Mouse (Mus musculus) liver, embryonic 12.5 days (tissue): Measurements from ENCODE around the gene Spats2l. TPM values are rescaled to one million over a fixed set of nuclear protein-coding genes. Genes with fewer than 3 reads are reported as not detected.

Source experiments
- ATAC-seq: fragments of 200-750 bp; cut with Nextera tagmentation; 2 replicates; pipeline ENCODE4 v1.8.0; 2017; ENCODE audit warnings: moderate number of reproducible peaks, mild to moderate bottlenecking, moderate library complexity
- H3K27ac ChIP-seq: fragments of 300-500 bp; sonication (generic); 2 replicates; pipeline ENCODE4 v1.5.1; 2016; ENCODE audit warnings: mild to moderate bottlenecking
- H3K27me3 ChIP-seq: fragments of 300-500 bp; sonication (generic); replicated peaks from 2 replicates; pipeline ENCODE4 v1.6.1; 2016; ENCODE audit warnings: mild to moderate bottlenecking, moderate library complexity
- H3K36me3 ChIP-seq: fragments of 300-500 bp; sonication (generic); 2 replicates; pipeline ENCODE4 v1.6.1; 2016; ENCODE audit warnings: mild to moderate bottlenecking, moderate library complexity
- H3K4me1 ChIP-seq: fragments of 300-500 bp; sonication (generic); 2 replicates; pipeline ENCODE4 v1.6.1; 2016
- H3K4me2 ChIP-seq: fragments of 300-500 bp; sonication (generic); 2 replicates; pipeline ENCODE4 v1.6.1; 2016; ENCODE audit warnings: mild to moderate bottlenecking, moderate library complexity
- H3K4me3 ChIP-seq: fragments of 300-500 bp; sonication (generic); 2 replicates; pipeline ENCODE4 v1.5.1; 2016; ENCODE audit warnings: mild to moderate bottlenecking, moderate library complexity
- H3K9ac ChIP-seq: fragments of 300-500 bp; sonication (generic); 2 replicates; pipeline ENCODE4 v1.6.1; 2016; ENCODE audit warnings: mild to moderate bottlenecking, moderate library complexity
- H3K9me3 ChIP-seq: fragments of 300-500 bp; sonication (generic); replicated peaks from 2 replicates; pipeline ENCODE4 v1.6.1; 2016; ENCODE audit warnings: mild to moderate bottlenecking, moderate library complexity
- WGBS: fragments of 180-500 bp; shearing (Covaris S2); methylation state at CpG from one replicate; pipeline ENCODE4 v1.1.7; 2016; ENCODE audit not compliant: insufficient replicate concordance; 5-methylcytosine and 5-hydroxymethylcytosine counted together
- polyA plus RNA-seq: library from polyadenylated mRNA; unstranded; fragments of >200 nt; fragmentation: Nextera tagmentation; extraction: Ambion mirVana; gene quantifications from 2 replicates; pipeline ENCODE4 v1.2.1, GENCODE M21; 2016

Gene Spats2l
- polyA plus RNA-seq, 1 experiment from 2014 or later, result 12.5 TPM

- WGBS, result 67% methylated on average over 6 of the region's 6 CpGs
- H3K4me2 ChIP-seq, result no peak overlapping the region
- H3K4me1 ChIP-seq, result no peaks in the 10 kb centered on the region
- no peaks in the 10 kb centered on the region for H3K9me3 ChIP-seq
- ATAC-seq, result no peak
- H3K27me3 ChIP-seq, result no peaks in the 10 kb centered on the region
- H3K27ac ChIP-seq, result no peak overlapping the region
- no peak overlapping the region for H3K9ac ChIP-seq
- no peak overlapping the region for H3K4me3 ChIP-seq
- no peaks in the 10 kb centered on the region for H3K36me3 ChIP-seq
Measured at GRCm38 (mm10) chr1:57911561-57911960, 137.6 kb downstream of the Spats2l start.

- H3K27me3 ChIP-seq, result no peaks in the 10 kb centered on the region
- H3K27ac ChIP-seq, result no peak overlapping the region
- H3K9me3 ChIP-seq, result no peaks in the 10 kb centered on the region
- H3K4me2 ChIP-seq, result no peak overlapping the region
- H3K9ac ChIP-seq, result no peak overlapping the region
- no peak overlapping the region for H3K4me3 ChIP-seq
- no peaks in the 10 kb centered on the region for H3K4me1 ChIP-seq
- no peaks in the 10 kb centered on the region for H3K36me3 ChIP-seq
- 66% methylated on average over 5 of the region's 5 CpGs for WGBS
- no peak for ATAC-seq
Measured at GRCm38 (mm10) chr1:57917342-57917741, 143.4 kb downstream of the Spats2l start.

GRCm38 (mm10) chr1:57918567-57918966 is 144.6 kb downstream of the Spats2l start:
- Histone ChIP-seq H3K36me3 (no peaks in the 10 kb centered on the region), H3K27ac (no peak overlapping the region), H3K4me2 (no peak overlapping the region), H3K4me1 (no peaks in the 10 kb centered on the region), H3K9me3 (no peaks in the 10 kb centered on the region), H3K27me3 (no peaks in the 10 kb centered on the region), H3K4me3 (no peak overlapping the region), H3K9ac (no peak overlapping the region)
- WGBS, result 74% methylated on average over 4 of the region's 4 CpGs
- ATAC-seq, result no peak

- Histone ChIP-seq H3K9me3 (no peaks in the 10 kb centered on the region), H3K4me2 (no peak overlapping the region), H3K27ac (no peak overlapping the region), H3K36me3 (no peaks in the 10 kb centered on the region), H3K4me1 (no peaks in the 10 kb centered on the region), H3K9ac (no peak overlapping the region), H3K27me3 (no peaks in the 10 kb centered on the region), H3K4me3 (no peak overlapping the region)
- ATAC-seq, result no peak
- WGBS, result 39% methylated on average over 1 of the region's 1 CpGs
Measured at GRCm38 (mm10) chr1:57934287-57934686, 160.3 kb downstream of the Spats2l start.

GRCm38 (mm10) chr1:57940691-57941090 is 166.7 kb downstream of the Spats2l start:
- H3K9ac ChIP-seq, result no peak overlapping the region
- no peaks in the 10 kb centered on the region for H3K9me3 ChIP-seq
- H3K36me3 ChIP-seq, result no peaks in the 10 kb centered on the region
- ATAC-seq, result no peak
- 66% methylated on average over 10 of the region's 10 CpGs for WGBS
- no peak overlapping the region for H3K4me2 ChIP-seq
- no peak overlapping the region for H3K4me3 ChIP-seq
- H3K27me3 ChIP-seq, result no peaks in the 10 kb centered on the region
- H3K4me1 ChIP-seq, result no peaks in the 10 kb centered on the region
- no peak overlapping the region for H3K27ac ChIP-seq

GRCm38 (mm10) chr1:57941095-57941494 is 167.1 kb downstream of the Spats2l start:
- no peaks in the 10 kb centered on the region for H3K27me3 ChIP-seq
- no peak for ATAC-seq
- no peaks in the 10 kb centered on the region for H3K9me3 ChIP-seq
- no peaks in the 10 kb centered on the region for H3K36me3 ChIP-seq
- H3K9ac ChIP-seq, result no peak overlapping the region
- H3K4me3 ChIP-seq, result no peak overlapping the region
- no peak overlapping the region for H3K4me2 ChIP-seq
- 70% methylated on average over 7 of the region's 7 CpGs for WGBS
- no peaks in the 10 kb centered on the region for H3K4me1 ChIP-seq
- no peak overlapping the region for H3K27ac ChIP-seq

GRCm38 (mm10) chr1:57941734-57942133 is 167.8 kb downstream of the Spats2l start:
- WGBS, result 64% methylated on average over 11 of the region's 11 CpGs
- no peaks in the 10 kb centered on the region for H3K9me3 ChIP-seq
- H3K4me2 ChIP-seq, result no peak overlapping the region
- no peaks in the 10 kb centered on the region for H3K36me3 ChIP-seq
- H3K27me3 ChIP-seq, result no peaks in the 10 kb centered on the region
- H3K4me1 ChIP-seq, result no peaks in the 10 kb centered on the region
- no peak for ATAC-seq
- H3K4me3 ChIP-seq, result no peak overlapping the region
- H3K27ac ChIP-seq, result no peak overlapping the region
- H3K9ac ChIP-seq, result no peak overlapping the region

GRCm38 (mm10) chr1:57942215-57942614 is 168.3 kb downstream of the Spats2l start:
- H3K4me2 ChIP-seq, result no peak overlapping the region
- 67% methylated on average over 6 of the region's 6 CpGs for WGBS
- no peaks in the 10 kb centered on the region for H3K4me1 ChIP-seq
- H3K4me3 ChIP-seq, result no peak overlapping the region
- no peak overlapping the region for H3K9ac ChIP-seq
- no peak overlapping the region for H3K27ac ChIP-seq
- no peaks in the 10 kb centered on the region for H3K9me3 ChIP-seq
- H3K27me3 ChIP-seq, result no peaks in the 10 kb centered on the region
- no peak for ATAC-seq
- H3K36me3 ChIP-seq, result no peaks in the 10 kb centered on the region

GRCm38 (mm10) chr1:57947552-57948347 is 173.8 kb downstream of the Spats2l start:
- no peaks in the 10 kb centered on the region for H3K9me3 ChIP-seq
- no peak for ATAC-seq
- H3K9ac ChIP-seq, result no peak overlapping the region
- no peak overlapping the region for H3K4me3 ChIP-seq
- H3K4me2 ChIP-seq, result no peak overlapping the region
- H3K36me3 ChIP-seq, result no peaks in the 10 kb centered on the region
- no peaks in the 10 kb centered on the region for H3K27me3 ChIP-seq
- H3K27ac ChIP-seq, result no peak overlapping the region
- WGBS, result 26% methylated on average over 2 of the region's 2 CpGs
- no peaks in the 10 kb centered on the region for H3K4me1 ChIP-seq

- WGBS, result 32% methylated on average over 1 of the region's 1 CpGs
- H3K4me3 ChIP-seq, result no peak overlapping the region
- no peak overlapping the region for H3K4me2 ChIP-seq
Measured at GRCm38 (mm10) chr1:57949195-57949594, 175.2 kb downstream of the Spats2l start.

GRCm38 (mm10) chr1:57949716-57950115 is 175.8 kb downstream of the Spats2l start:
- H3K9me3 ChIP-seq, result no peaks in the 10 kb centered on the region
- 66% methylated on average over 5 of the region's 5 CpGs for WGBS
- ATAC-seq, result no peak
- no peak overlapping the region for H3K4me3 ChIP-seq
- no peak overlapping the region for H3K4me2 ChIP-seq
- 0 out of 2 replicates have a peak, but pooled peaks cover 3% of the 10 kb centered on the region for H3K36me3 ChIP-seq
- no peaks in the 10 kb centered on the region for H3K4me1 ChIP-seq
- H3K27ac ChIP-seq, result no peak overlapping the region
- H3K27me3 ChIP-seq, result no peaks in the 10 kb centered on the region
- no peak overlapping the region for H3K9ac ChIP-seq

More at GRCm38 (mm10) chr1:57949195-57949594, 175.2 kb downstream of the Spats2l start:
- no peak for ATAC-seq
- Histone ChIP-seq H3K9me3 (no peaks in the 10 kb centered on the region), H3K9ac (no peak overlapping the region), H3K27ac (no peak overlapping the region), H3K27me3 (no peaks in the 10 kb centered on the region), H3K36me3 (no peaks in the 10 kb centered on the region), H3K4me1 (no peaks in the 10 kb centered on the region)

- no peaks in the 10 kb centered on the region for H3K27me3 ChIP-seq
- no peak overlapping the region for H3K9ac ChIP-seq
- no peak overlapping the region for H3K4me3 ChIP-seq
- no peak for ATAC-seq
- no peak overlapping the region for H3K4me2 ChIP-seq
- no peaks in the 10 kb centered on the region for H3K9me3 ChIP-seq
- H3K27ac ChIP-seq, result no peak overlapping the region
- H3K36me3 ChIP-seq, result peaks cover 19% of the 10 kb centered on the region
- WGBS, result 86% methylated on average over 4 of the region's 4 CpGs
- H3K4me1 ChIP-seq, result no peaks in the 10 kb centered on the region
Measured at GRCm38 (mm10) chr1:57952509-57952908, 178.5 kb downstream of the Spats2l start.
